Mouse (Mus musculus) testis, adult 2 months (tissue): ENCODE results near the gene Gm17545. TPM values are rescaled to one million over a fixed set of nuclear protein-coding genes. Genes with fewer than 3 reads are reported as not detected.

Experiments used
- H3K27ac ChIP-seq: fragments of 200-500 bp; 2 replicates; pipeline ENCODE4 v1.5.1; 2012; ENCODE audit warnings: low read depth, low read length; ENCODE audit not compliant: control insufficient read depth, insufficient read depth
- H3K27me3 ChIP-seq: fragments of 200-500 bp; 2 replicates; pipeline ENCODE4 v1.6.1; 2012; ENCODE audit warnings: mild to moderate bottlenecking, low read length, moderate library complexity; ENCODE audit not compliant: control insufficient read depth, insufficient read depth
- H3K36me3 ChIP-seq: fragments of 200-500 bp; 2 replicates; pipeline ENCODE4 v1.6.1; 2012; ENCODE audit warnings: mild to moderate bottlenecking, low read length; ENCODE audit not compliant: control insufficient read depth, insufficient read depth
- H3K4me1 ChIP-seq: fragments of 200-500 bp; 2 replicates; pipeline ENCODE4 v1.6.1; 2012; ENCODE audit warnings: low read length; ENCODE audit not compliant: control insufficient read depth, insufficient read depth
- H3K4me3 ChIP-seq: fragments of 200-500 bp; 2 replicates; pipeline ENCODE4 v1.5.1; 2012; ENCODE audit warnings: low read depth, mild to moderate bottlenecking, low read length, moderate library complexity, mixed read lengths; ENCODE audit not compliant: control insufficient read depth
- CTCF ChIP-seq: fragments of 200-500 bp; IDR thresholded peaks from 2 replicates; pipeline ENCODE4 v1.5.1; 2012; ENCODE audit warnings: low read depth, mild to moderate bottlenecking, inconsistent platforms, low read length, moderate library complexity; ENCODE audit not compliant: control insufficient read depth, insufficient read depth, insufficient replicate concordance
- POLR2A ChIP-seq: fragments of 200-500 bp; IDR thresholded peaks from 2 replicates; pipeline ENCODE4 v1.6.1; 2012; ENCODE audit warnings: low read depth, mild to moderate bottlenecking, inconsistent platforms, low read length, moderate library complexity; ENCODE audit not compliant: control insufficient read depth
- polyA plus RNA-seq: library from polyadenylated mRNA; depleted of rRNA; stranded (reverse); fragments of >200 nt; gene quantifications from 2 replicates; pipeline ENCODE4 v1.2.3, GENCODE M21; 2012

The Gm17545 gene
- polyA plus RNA-seq, 1 experiment: not detected

GRCm38 (mm10) chr9:22445123-22445522 lies 9.0 kb upstream of the Gm17545 start:
- Histone ChIP-seq H3K4me1 (no peaks in the 10 kb centered on the region), H3K27ac (no peak overlapping the region), H3K27me3 (no peaks in the 10 kb centered on the region), H3K36me3 (no peaks in the 10 kb centered on the region; the same call in 1 of the 2 replicates), H3K4me3 (no peak overlapping the region)
- TF ChIP-seq POLR2A: no peak
- TF ChIP-seq CTCF: no peak

GRCm38 (mm10) chr9:22447213-22447612 lies 6.9 kb upstream of the Gm17545 start:
- Histone ChIP-seq H3K4me1 (no peaks in the 10 kb centered on the region), H3K27ac (no peak overlapping the region), H3K4me3 (no peak overlapping the region), H3K27me3 (no peaks in the 10 kb centered on the region), H3K36me3 (no peaks in the 10 kb centered on the region; the same call in 1 of the 2 replicates)
- TF ChIP-seq CTCF: no peak
- TF ChIP-seq POLR2A: no peak

DNA sequence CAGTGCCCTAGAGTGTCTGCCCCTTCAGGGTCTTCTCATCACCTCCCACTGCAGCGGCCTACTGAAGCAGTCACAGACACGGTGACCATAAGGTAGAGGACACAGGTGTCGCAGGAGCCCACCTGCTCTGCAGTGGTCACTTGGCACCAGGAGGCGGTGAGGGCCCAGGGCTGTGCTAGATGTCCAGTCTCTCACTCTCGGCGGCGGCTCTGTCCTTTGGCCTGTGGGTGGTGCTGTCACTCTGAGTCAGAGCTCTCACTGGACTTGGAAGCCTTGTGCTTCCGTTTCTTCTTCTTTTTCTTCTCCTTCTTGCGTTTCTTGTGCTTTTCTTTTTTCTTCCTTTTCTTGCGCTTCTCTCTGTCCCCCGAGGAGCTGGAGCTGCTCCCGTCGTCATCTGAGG lies 5.7 kb upstream of the Gm17545 start:
- H3K4me3 ChIP-seq: no peak overlapping the region
- no peaks in the 10 kb centered on the region for H3K4me1 ChIP-seq
- no peaks in the 10 kb centered on the region for H3K27me3 ChIP-seq
- no peak overlapping the region for H3K27ac ChIP-seq
- TF ChIP-seq CTCF: no peak
- TF ChIP-seq POLR2A: no peak
- no peaks in the 10 kb centered on the region; the same call in 1 of the 2 replicates for H3K36me3 ChIP-seq

DNA sequence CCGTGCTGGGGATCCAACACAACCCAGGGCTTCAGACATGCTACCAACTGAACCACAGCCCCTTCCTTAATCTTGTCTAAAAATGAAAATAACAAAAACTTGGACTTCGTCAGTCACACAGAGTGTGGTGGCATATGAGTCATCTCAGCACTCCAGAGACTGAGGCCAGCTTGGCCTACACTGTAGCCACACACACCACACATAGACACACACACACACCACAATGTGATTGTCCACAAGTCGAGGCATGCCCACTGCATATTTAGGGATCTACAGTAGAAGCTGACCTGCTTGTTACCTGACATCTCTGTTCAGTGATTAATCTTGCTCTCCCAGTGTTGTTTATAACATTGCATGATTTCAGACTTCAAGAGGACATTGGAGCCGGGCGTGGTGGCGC lies 4.9 kb upstream of the Gm17545 start:
- Histone ChIP-seq H3K4me1 (no peaks in the 10 kb centered on the region), H3K36me3 (no peaks in the 10 kb centered on the region; the same call in 1 of the 2 replicates), H3K27ac (no peak overlapping the region), H3K27me3 (no peaks in the 10 kb centered on the region), H3K4me3 (no peak overlapping the region)
- TF ChIP-seq CTCF (no peak), POLR2A (no peak)

DNA sequence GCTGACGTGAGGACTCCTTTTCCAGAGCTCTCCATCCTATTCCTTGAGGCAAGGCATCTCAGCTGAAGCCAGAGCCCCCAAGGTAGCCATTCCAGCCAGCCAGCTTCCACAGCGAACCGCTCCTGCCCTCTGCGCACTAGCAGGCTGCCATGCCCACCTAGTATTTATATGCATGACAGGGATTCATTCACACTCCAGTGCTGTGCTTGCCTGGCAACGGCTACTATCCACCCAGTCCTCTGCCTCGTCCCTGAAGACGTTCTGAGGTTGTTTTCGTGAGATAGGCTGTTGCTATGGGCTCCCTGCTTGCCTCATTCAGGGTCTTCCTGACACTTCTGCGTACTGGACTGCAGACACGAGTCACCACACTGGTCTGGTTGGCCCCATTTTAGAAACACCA lies 1.4 kb upstream of the Gm17545 start:
- Histone ChIP-seq H3K36me3 (peaks cover 6% of the 10 kb centered on the region), H3K4me3 (no peak overlapping the region), H3K27me3 (no peaks in the 10 kb centered on the region), H3K27ac (no peak overlapping the region), H3K4me1 (no peaks in the 10 kb centered on the region)
- TF ChIP-seq POLR2A (no peak), CTCF (no peak)

- H3K4me3 ChIP-seq: no peak overlapping the region
- TF ChIP-seq CTCF: no peak
- no peak for TF ChIP-seq POLR2A
- peaks cover 6% of the 10 kb centered on the region for H3K36me3 ChIP-seq
- H3K27ac ChIP-seq: no peak overlapping the region
- H3K27me3 ChIP-seq: no peaks in the 10 kb centered on the region
- no peaks in the 10 kb centered on the region for H3K4me1 ChIP-seq
Observed at GRCm38 (mm10) chr9:22453501-22453924, 577 bp upstream of the Gm17545 start.

- Histone ChIP-seq H3K27ac (no peak overlapping the region), H3K4me1 (no peaks in the 10 kb centered on the region), H3K36me3 (peaks cover 6% of the 10 kb centered on the region), H3K27me3 (no peaks in the 10 kb centered on the region), H3K4me3 (no peak overlapping the region)
- no peak for TF ChIP-seq POLR2A
- no peak for TF ChIP-seq CTCF
Observed at GRCm38 (mm10) chr9:22455041-22455440, 951 bp downstream of the Gm17545 start.
